Mouse (Mus musculus) small intestine, adult 2 months (tissue): ENCODE results near the gene Txlna.

Experiments used
- CTCF ChIP-seq: fragments of 200-500 bp; IDR thresholded peaks from 2 replicates; pipeline ENCODE4 v1.5.1; 2012; ENCODE audit warnings: low read depth, mild to moderate bottlenecking, control low read depth, inconsistent platforms, low read length, moderate library complexity, mixed read lengths; ENCODE audit not compliant: insufficient replicate concordance, insufficient read length; ENCODE audit errors: extremely low read depth
- POLR2A ChIP-seq: fragments of 200-500 bp; IDR thresholded peaks from 2 replicates; pipeline ENCODE4 v1.6.1; 2012; ENCODE audit warnings: low read depth, mild to moderate bottlenecking, control low read depth, inconsistent platforms, low read length, moderate library complexity

DNA sequence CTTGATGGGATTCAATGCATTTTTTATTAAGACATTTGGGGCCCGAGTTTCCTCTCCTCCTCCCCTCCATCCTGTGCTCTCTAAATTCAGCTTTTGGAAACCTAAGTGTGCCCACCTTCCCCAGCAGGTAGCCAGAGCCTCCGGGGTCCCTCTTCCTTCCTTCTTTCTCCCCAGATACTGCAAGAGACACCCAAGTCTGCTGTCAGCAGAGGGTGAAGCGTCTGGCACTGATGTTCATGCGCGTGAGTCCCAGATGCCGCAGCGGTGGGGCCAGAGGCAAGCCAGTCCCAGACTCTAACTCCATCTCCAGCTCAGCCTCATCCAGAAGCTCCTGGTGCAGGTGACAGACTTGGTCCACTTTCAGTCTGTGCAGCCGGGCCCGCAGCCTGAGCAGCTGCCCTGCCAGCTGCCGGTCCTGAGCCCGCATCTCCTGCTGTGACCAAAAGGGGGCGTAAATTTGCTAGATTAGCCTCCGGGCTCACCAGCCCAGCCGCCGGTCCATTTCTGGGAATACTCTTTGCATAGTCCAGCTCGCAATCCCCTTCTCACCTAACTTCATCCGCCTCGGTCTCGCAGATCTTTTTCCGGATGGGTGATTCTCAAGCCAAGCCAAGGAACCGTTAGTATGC, 63.9 kb downstream of the Txlna start:
- TF ChIP-seq CTCF (peak; percentile 57; the same call in 1 of the 2 replicates), POLR2A (no peak)
